Mouse (Mus musculus) c-Kit-positive CD71-negative TER-119-negative erythroid progenitor cells, embryonic 14.5 days (primary cell): ENCODE results near the gene Ptprt.
"Not testable (repeated sequence)": the region's sequence is repeated elsewhere in the genome, so short reads cannot be mapped to it uniquely, and the experiment has no call there.

ENCODE experiments used
- DNase-seq: peaks from one replicate; pipeline ENCODE4 v3.0.0-alpha.2; 2013; ENCODE audit warnings: low read depth

Ptprt gene

DNA sequence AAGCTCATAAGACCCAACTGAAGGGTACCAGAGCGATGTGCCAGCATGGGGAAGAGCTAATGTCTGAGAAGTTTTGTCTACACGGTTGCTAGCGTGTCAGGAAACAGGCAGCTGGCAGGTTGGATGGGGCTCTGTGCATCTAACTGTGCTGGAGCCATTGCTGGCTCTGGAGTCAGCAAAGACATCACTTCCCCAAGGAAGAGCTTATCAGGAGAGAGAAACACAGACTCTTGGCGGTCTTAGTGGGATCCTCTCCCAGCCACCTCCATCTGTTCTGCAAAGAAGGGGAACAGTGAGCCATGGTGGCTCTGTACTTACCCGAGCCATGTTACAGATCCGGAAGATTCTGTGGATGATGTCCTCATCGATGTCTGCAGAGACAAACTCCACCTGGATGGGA lies 1126.8 kb downstream of the Ptprt start:
- DNase-seq: no peak

DNA sequence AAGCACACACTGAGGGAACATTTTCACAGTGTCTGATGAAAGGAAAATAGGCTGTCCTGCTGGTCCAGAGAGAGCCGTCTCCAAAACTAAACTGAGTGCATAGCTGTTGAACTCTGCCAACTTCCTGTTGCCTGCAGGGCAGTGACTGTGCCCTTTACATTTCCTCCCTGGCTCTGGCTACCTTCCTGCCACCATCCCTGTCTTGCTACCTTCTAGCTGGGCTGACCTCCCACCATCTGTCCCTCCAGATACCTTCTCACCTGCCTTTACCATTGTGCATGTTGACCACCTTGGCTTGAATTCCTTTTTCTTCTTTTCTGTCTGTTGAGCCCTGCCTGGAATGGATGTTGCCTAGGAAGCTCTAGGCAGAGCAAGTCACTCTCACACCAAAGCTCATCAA lies 1133.8 kb downstream of the Ptprt start:
- DNase-seq: no peak

DNA sequence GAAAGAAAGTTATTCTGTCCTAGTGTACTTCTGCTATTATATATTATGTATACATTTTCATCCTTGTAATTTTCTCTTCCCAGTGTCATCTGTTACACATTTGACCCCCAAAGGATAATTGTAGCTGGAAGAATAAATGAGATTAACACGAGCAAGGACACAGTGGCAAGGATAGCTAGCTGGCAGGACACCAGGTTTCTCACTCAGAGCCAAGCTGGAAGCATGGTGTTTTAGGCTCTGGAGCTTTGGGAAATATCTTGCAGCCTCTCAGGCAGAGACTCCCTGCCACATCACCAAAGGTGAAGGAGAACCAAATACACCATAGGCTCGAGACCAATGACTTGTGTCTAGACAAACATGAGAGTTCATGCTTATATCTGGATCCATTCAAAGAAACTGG lies 1141.3 kb downstream of the Ptprt start:
- DNase-seq: no peak

DNA sequence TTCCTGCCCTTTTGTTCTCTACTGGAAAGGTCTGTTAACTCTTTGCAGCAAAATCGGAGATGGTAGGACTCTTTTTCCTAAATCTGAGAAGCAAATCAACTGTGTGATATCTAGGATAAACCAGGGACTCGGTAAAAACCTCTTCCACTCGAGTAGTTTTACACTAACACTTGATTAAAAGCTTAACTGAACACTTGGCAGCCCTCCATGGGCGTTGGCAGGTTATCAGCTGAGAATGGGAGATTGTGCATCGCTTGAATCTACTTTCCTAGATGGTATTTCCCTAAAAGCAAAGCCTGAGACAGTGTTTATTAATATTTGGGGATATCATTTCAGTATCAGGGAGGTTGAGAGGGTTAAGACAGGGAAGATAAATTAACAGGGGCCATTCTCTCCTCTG lies 1144.0 kb downstream of the Ptprt start:
- no peak for DNase-seq

DNA sequence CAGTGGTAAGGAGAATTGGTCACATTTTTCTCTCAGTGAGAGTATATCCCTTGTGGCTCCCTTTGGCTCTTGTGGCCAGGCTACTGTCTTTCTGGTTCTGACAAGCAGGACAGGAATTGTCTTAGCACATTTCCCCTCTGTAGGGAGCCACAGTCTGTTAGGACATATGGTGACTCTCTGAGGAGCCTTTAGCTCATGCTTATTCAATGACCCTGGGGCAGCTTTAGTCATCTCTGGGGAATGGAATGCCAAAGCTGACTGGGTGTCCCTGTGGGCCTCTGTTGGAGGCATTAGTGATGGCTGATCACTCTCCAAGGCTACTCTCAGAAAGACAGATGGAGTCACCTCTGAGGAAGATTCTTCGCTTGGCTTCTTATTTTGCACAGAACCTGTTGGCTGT lies 1147.7 kb downstream of the Ptprt start:
- DNase-seq: no peak

DNA sequence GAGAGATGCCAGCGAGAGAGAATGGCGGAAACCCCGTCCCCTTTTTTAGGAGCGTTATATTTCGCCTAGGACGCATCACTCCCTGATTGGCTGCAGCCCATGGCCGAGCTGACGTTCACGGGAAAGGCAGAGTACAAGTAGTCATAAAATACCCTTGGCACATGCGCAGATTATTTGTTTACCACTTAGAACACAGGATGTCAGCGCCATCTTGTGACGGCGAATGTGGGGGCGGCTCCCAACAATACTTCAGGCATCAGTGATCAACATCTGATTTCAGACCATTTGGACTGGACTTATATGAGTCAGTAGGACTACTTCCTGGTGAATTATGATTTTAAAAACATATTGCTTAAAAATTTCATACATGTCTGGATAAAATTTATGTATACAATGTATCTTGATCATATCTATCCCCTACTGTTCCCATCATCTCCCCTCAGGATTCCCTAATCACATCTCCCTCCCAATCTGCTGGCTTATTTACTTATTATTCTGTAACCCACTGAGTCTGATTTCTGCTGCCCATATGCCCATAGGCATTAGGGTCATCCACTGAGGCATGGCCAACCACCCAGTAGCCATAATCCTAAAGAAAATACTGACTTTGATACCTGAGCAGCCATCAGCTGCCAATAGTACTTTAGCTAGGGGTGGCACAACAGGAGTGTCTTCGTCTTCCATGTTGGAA lies 1148.9 kb downstream of the Ptprt start:
- DNase-seq: not testable (repeated sequence)

DNA sequence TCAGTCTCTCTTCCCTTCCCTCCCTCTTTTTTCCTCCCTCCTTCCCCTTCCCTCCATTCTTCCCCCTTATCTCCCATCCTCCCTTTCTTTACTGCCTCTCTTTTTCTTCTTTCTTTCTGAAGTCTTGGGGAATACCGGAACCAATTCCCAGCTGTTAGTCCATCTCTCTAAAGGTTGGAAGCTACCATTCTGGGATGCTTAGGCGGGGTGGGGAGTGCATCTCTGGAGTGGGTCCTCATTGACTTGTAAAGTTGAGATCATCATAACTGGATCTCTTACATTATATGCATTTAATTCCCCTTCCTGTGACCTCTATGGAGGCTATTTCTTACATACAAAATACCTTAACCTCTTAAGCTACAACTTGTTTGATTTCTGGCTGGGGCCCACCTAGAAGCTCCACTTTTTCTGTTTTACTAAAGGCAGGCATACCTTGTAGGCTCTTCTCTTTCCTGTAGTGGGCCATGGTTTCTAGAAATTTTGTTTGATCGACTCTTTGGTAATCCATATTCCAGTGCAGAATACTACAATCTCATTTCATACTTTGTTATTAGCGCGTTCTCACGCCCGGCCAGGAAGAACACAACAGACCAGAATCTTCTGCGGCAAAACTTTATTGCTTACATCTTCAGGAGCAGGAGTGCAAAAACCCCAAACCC lies 1149.7 kb downstream of the Ptprt start:
- DNase-seq: no peak

DNA sequence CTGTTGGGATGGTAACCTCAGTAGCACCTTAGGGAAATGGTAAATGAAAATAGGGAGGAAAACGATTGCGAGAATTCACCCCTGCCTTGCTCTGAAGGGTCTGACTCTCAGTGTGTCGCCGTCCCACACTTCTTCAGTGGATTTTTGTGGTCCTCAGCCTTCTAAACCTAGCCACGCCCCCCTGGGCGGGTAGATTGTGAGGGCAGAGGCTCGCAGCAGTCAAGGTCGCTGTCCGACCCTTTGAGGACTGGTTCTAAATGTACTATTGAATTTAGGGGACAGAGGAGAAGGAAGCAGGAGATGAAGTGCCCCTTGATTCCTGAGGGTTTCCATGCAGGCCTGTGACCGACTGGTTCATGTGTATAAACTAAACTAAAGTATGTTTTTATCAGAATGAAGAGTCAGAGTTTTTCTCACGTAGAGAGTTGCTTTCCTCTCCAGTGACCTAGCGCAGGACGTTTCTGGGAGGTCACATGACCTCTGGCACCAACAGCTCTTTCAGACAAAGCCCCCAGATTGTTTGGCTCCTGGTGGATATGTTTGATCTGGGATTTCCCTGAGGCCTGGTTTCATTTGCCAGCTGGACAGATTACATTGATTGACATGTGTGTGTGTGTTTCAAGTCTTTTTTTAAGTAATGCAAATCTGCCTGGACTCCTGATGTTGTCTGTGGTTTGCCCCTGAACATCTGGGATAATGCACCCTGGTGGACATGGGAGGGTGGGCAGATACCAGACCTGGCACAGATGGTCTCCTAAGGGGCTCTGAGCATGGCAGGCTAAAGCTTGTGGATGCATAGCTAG lies 1161.6 kb downstream of the Ptprt start:
- no peak for DNase-seq

DNA sequence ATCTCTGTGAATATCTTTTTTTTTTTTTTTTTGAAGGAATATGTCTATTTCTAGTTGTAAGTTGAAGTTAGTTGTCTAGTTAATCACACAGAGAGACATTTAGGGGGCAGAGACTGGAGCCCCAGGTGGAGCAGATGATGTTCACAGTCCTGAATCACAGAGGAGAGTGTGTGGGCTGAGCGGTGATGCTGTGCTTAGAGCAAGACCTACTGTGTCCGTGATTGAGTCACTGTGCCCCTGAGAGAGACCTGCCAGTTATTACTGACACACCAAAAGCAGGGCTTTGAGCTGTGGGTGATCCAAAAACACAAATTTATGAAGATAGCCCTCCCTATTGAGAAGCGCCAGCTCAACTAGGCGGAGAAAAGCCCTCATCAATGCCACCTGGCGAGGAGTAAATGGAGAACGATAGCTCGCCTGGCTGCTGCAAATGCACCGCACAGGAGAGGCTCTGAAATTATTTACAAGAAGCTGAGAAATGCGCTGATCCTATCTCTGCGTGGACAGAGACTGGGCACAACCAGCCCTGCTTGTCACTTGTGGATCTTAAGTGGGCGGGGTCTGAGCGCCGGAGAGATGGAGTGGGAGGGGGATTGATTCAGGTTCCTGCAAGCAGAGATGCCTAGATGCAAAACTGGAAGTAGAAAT lies 1162.4 kb downstream of the Ptprt start:
- DNase-seq: no peak

DNA sequence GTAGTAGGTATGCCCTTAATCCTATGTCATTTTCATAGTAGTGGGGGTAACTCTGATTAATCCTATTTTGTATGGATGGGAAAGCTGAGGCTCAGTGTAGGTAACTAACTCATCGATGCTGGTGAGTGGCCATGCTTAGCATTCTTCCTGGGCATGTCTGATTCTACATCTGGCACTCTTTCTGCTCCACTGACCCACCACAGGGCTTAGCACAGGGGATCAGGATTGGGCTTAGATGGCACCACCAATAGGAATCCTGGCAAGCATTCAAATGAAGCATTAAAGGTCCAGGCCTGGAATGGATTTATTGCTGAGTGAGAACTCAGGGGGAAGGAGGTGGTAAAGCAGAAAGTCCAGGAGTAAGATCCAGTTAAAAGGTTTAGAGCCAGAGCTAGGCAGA lies 1179.2 kb downstream of the Ptprt start:
- no peak for DNase-seq

DNA sequence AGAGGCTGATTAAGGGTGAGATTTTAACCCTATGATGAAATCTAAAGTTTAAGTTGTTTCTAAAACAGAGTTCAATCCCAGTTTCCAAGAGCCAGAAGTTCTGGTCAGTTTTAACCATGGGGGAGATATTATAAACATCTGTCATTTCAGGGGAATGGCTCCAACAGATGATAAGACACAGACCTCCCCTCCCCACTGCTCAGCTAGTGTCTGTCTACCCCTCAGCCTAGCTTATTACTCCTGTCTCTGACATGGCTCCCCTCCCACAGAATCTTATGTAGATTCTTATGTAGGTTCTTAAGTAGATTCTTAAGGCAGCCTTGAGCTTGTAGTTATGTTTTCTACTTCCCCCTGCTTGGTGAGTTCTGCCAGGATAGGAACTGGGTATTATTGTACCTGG lies 1180.5 kb downstream of the Ptprt start:
- DNase-seq: no peak
